Mouse (Mus musculus): ENCODE results near the gene Vsig10. TPM values are rescaled to one million over a fixed set of nuclear protein-coding genes. Genes with fewer than 3 reads are reported as not detected.
"Not testable (repeated sequence)": the region's sequence is repeated elsewhere in the genome, so short reads cannot be mapped to it uniquely, and the experiment has no call there.

Vsig10 gene
- total RNA-seq, 1 experiment from 2014 or later, result 5.2 TPM

- ATAC-seq (replicated peaks; ENCODE audit: insufficient number of reproducible peaks, low FRiP score, low TSS enrichment, poor library complexity, severe bottlenecking), result no peak
Observed at GRCm38 (mm10) chr5:117295011-117295410, 23.9 kb upstream of the Vsig10 start.

- ATAC-seq (replicated peaks; ENCODE audit: insufficient number of reproducible peaks, low FRiP score, low TSS enrichment, poor library complexity, severe bottlenecking), result no peak
Observed at GRCm38 (mm10) chr5:117302899-117303298, 16.0 kb upstream of the Vsig10 start.

DNA sequence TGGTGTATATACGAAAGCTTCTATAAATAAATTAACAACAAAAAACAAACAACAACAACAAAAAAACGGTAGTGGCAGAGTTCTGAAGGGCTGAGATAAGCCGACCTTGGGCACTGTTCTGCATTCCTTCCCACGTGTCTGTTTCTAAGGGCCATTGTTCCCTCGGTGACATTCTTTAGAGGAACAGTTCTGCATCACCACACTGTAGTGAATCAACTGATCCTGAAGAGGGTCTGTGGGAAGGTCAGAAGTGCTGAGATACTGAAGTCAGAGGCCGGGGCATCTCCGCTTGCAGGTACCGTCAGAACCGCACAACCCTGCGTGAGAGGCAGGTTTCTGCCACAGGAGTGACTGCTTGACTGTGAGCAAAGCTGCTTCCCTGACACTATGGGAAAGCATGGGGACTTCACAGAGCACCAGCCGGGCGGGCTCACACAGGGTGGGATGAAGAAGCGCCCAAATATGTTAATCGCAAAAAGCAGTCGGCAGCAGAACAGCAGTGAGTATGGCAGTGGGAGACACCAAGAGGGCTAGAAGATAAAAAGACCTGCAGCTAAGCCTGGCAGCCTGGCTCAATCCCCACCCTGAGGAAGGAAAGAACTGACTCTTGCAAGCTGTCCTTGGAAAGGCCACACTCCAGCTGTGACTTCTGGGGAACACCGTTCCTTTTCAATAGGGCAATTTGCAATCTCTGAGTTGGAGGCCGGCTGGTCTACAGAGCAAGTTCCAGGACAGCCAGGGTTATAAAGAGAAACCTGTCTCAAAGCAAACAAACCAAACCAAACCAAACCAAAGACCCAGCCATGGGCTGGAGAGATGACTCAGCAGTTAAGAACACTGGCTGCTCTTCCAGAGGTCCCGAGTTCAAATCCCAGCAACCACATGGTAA lies 14.9 kb upstream of the Vsig10 start:
- no peak for ATAC-seq (replicated peaks; ENCODE audit: insufficient number of reproducible peaks, low FRiP score, low TSS enrichment, poor library complexity, severe bottlenecking)

- peak; percentile 63; the same call in 1 of the 2 replicates for ATAC-seq (replicated peaks; ENCODE audit: insufficient number of reproducible peaks, low FRiP score, low TSS enrichment, poor library complexity, severe bottlenecking)
Observed at GRCm38 (mm10) chr5:117304947-117305346, 13.9 kb upstream of the Vsig10 start.

DNA sequence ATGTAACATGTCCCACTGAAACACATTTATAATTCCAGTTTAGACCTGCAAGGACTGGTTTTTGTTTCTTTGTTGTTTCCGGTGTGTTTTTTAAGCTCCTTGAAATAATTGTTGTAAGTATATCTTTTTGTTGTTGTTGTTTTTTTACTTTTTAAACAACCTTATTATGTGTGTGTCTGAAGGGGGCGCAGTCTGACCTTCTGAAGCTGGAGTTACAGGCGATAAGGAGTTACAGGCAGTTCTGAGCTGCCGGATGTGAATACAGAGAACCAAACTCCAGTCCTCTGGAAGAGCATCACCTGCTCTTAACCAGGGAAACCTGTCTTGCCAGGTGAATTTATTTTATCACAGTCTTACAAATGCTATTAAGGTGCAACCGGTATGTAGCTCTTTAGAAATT lies 13.1 kb upstream of the Vsig10 start:
- ATAC-seq (replicated peaks; ENCODE audit: insufficient number of reproducible peaks, low FRiP score, low TSS enrichment, poor library complexity, severe bottlenecking), result no peak

DNA sequence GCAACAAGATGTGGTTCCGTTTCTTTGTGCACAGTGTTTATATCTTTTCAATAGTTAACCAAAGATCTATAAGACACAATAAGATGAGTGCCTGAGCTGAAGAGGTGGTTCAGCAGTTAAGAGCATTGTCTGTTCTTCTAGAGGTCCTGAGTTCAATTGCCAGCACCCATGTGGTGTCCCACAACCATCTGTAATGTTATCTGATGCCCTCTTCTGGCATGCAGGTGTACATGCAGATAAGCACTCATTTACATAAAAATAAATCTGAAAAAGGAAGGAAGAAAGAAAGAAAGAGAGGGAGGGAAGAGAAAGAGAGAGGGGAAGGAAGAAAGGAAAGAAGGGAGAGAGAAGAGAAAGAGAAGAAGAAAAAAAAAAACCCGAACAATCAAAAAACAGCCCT lies 12.1 kb upstream of the Vsig10 start:
- no peak for ATAC-seq (replicated peaks; ENCODE audit: insufficient number of reproducible peaks, low FRiP score, low TSS enrichment, poor library complexity, severe bottlenecking)

DNA sequence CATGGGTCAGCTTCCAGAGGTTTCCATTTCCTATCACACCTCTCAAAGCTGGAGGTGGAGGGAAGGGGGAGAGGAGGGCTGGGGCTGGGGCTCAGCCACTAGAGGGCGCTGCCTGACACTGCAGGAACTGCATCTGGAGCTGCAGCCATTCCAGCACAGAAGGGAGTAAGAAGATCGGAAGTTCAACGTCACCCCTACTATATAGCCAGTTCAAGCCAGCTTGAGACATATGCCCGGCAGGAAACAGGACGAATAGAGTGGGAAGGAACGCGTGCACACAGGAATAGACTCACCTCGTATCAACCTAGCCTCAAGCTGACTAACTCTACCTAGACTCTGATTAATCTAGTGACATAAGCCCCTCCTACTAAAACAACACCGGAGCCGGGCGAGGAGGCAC lies 11.2 kb upstream of the Vsig10 start:
- peak; percentile 85 for ATAC-seq (replicated peaks; ENCODE audit: insufficient number of reproducible peaks, low FRiP score, low TSS enrichment, poor library complexity, severe bottlenecking)

- ATAC-seq (replicated peaks; ENCODE audit: insufficient number of reproducible peaks, low FRiP score, low TSS enrichment, poor library complexity, severe bottlenecking), result peak; percentile 65
Observed at GRCm38 (mm10) chr5:117313420-117313819, 5.5 kb upstream of the Vsig10 start.

- ATAC-seq (replicated peaks; ENCODE audit: insufficient number of reproducible peaks, low FRiP score, low TSS enrichment, poor library complexity, severe bottlenecking), result no peak
Observed at GRCm38 (mm10) chr5:117313909-117314308, 5.0 kb upstream of the Vsig10 start.

DNA sequence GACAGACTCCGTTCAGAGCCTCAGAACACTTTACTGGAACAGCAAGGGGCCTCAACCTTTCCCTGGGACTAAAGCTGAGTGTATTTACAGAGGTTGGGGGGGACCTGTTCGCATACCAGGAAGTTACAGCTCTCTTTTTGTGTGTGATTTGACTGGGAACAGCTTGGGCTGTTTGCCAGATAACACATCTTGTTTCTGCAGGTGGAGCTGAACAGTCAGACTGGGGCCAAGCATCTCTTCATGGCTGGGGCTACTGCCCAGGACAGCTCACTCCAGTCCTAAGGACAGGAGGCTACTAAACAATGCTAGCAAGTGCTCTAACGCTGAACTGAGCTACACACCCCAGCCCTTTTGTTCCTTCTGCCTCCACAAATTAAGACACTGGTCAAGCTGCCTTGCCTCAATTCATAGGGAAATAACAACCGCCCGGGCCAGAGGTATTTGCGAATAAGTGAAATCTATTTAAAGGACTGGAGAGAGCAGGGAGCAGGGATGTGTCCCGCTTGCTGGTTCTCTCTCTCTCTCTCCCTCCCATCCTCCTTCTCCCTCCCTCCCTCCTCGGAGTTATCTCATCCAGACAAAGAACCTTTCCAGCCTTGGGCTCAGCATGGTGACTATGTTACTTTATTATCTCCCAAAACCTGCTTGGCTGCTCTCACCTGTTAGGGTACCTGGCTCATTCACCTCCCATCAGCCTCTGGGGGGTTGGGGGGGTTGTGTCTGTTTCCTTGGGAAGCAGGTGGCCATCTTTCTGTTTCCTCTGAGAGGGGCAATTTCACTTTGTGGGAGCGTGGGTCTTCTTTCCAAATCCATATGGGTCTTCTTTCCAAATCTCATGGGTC lies 4.1 kb upstream of the Vsig10 start:
- ATAC-seq (replicated peaks; ENCODE audit: insufficient number of reproducible peaks, low FRiP score, low TSS enrichment, poor library complexity, severe bottlenecking), result no peak

DNA sequence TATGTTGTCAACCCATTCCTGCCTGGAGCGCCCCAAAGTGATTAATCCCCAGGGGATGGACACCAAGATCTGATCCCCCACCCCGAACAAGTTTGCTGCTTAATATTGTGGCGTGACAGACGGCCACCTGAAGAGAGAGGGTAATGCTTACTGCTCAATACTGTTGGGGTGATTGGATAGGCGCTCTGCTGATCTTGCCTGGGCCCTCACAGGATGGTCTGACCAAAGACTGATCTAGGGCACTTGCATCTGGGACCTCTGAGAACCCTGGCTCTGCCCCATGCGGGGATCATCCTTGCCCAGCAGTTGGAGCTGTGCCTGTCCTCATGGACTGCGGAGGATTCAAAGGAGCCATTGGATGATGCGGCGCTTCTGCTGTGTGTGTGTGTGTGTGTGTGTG lies 4.9 kb downstream of the Vsig10 start:
- no peak for ATAC-seq (replicated peaks; ENCODE audit: insufficient number of reproducible peaks, low FRiP score, low TSS enrichment, poor library complexity, severe bottlenecking)

- ATAC-seq (replicated peaks; ENCODE audit: insufficient number of reproducible peaks, low FRiP score, low TSS enrichment, poor library complexity, severe bottlenecking), result no peak
Observed at GRCm38 (mm10) chr5:117326408-117326807, 7.5 kb downstream of the Vsig10 start.

DNA sequence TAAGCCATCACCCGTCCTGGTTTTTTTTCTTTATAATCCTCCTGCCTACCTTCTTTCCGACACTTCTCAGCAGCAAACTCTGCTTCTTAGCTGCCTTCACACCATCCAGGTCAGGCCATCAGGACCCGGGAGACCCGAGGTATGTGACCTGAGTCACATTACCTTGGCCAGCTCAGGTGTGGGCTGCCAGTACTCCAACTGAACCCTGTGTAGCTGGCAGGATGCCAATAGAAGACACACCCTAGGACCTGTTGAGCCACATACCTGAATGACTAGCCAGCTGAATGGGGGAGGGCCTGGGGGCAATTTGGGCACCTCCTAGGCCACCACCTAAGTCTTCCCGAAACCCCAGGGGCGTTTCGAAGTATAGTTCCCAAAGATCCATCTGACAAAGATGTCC lies 11.6 kb downstream of the Vsig10 start:
- no peak for ATAC-seq (replicated peaks; ENCODE audit: insufficient number of reproducible peaks, low FRiP score, low TSS enrichment, poor library complexity, severe bottlenecking)

DNA sequence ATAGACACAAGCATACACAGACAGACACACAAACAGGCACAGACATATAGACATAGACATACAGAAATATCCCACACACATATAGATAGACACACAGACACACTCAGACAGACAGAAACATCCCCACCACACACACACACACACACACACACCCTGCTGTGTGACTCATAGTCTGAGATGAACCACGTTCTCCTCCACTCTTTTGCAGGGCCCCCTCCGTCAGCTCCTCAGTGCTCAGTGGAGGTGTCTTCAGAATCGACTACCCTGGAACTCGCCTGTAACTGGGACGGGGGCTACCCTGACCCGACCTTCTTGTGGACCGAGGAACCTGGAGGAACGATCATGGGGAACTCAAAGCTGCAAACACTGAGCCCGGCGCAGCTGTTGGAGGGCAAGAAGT lies 19.1 kb downstream of the Vsig10 start:
- no peak for ATAC-seq (replicated peaks; ENCODE audit: insufficient number of reproducible peaks, low FRiP score, low TSS enrichment, poor library complexity, severe bottlenecking)

DNA sequence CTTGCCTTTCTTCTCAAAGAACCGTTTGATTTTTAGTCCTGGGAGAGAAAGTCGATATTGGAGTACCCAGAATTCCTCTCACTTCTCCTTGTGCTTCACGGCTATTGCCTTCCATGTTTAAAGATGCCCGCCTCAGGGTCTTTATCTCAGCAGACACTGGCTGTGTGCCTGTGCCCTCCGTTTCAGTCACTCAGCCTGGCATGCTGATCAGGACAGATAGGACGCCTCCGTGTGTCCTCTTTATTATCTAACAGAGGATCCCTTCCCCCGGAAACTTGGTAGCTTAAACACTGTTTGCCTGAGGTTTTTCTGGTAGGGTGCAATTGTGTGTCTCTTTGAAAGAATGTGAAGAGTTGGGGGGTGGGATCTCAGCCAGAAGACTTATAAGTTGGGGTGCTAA lies 19.6 kb downstream of the Vsig10 start:
- no peak for ATAC-seq (replicated peaks; ENCODE audit: insufficient number of reproducible peaks, low FRiP score, low TSS enrichment, poor library complexity, severe bottlenecking)

DNA sequence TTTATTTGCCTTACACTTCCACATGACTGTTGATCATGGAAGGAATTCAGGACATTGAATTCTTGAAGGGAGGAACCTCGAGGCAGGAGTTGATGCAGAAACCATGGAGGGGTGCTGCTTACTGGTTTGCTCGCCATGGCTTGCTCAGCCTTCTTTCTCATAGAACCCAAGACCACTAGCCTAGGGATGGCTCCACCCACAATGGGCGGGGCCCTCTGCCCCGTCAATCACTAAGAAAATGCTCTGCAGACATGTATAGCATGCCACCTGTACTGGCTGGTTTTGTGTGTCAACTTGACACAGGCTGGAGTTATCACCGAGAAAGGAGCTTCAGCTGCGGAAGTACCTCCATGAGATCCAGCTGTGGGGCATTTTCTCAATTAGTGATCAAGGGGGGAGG lies 21.2 kb downstream of the Vsig10 start:
- ATAC-seq (replicated peaks; ENCODE audit: insufficient number of reproducible peaks, low FRiP score, low TSS enrichment, poor library complexity, severe bottlenecking), result no peak

- ATAC-seq (replicated peaks; ENCODE audit: insufficient number of reproducible peaks, low FRiP score, low TSS enrichment, poor library complexity, severe bottlenecking), result no peak
Observed at GRCm38 (mm10) chr5:117341896-117342295, 23.0 kb downstream of the Vsig10 start.

- ATAC-seq (replicated peaks; ENCODE audit: insufficient number of reproducible peaks, low FRiP score, low TSS enrichment, poor library complexity, severe bottlenecking), result not testable (repeated sequence)
Observed at GRCm38 (mm10) chr5:117344496-117344895, 25.6 kb downstream of the Vsig10 start.

DNA sequence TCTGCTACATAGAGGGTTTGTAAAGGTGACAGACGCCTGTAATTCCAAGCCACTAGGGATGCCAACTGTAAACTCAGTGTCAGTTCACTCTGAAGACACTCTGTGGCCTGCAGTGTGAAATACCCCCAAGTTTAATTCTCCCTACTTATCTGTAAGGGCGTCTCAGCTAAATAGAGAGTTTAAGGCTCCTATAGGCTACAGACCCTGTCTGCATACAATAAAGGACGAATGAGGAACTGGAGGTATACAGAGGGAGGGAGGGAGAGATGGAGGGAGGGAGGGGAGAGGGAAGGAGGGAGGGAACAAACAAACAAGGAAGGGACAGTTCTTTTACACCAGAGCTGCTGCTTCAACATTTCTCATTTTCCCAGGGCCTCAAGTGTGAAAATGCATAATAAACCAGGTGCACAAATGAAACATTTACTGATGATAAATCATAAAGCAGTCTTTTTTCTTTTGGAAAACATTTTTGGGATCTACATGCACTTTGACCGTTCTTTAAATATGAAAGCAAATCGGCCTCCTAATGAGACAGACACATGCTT lies 26.6 kb downstream of the Vsig10 start:
- ATAC-seq (replicated peaks; ENCODE audit: insufficient number of reproducible peaks, low FRiP score, low TSS enrichment, poor library complexity, severe bottlenecking), result no peak

Data from monocyte, adult 5-6 weeks (primary cell).